Mouse (Mus musculus) kidney, embryonic 16.5 days (tissue): ENCODE results near the gene Ulk4. TPM values are rescaled to one million over a fixed set of nuclear protein-coding genes. Genes with fewer than 3 reads are reported as not detected.

Experiments used
- ATAC-seq: fragments of 200-750 bp; cut with Nextera tagmentation; 2 replicates; pipeline ENCODE4 v1.8.0; 2017; ENCODE audit warnings: moderate TSS enrichment; ENCODE audit not compliant: low FRiP score, low TSS enrichment
- H3K27ac ChIP-seq: fragments of 300-500 bp; sonication (generic); 2 replicates; pipeline ENCODE4 v1.5.1; 2014; ENCODE audit warnings: low read length
- H3K27me3 ChIP-seq: fragments of 300-500 bp; sonication (generic); 2 replicates; pipeline ENCODE4 v1.6.1; 2014; ENCODE audit warnings: low read length, control low read depth, mixed read lengths; ENCODE audit not compliant: insufficient read depth
- H3K36me3 ChIP-seq: fragments of 300-500 bp; sonication (generic); 2 replicates; pipeline ENCODE4 v1.6.1; 2014; ENCODE audit warnings: low read length, control low read depth, mixed read lengths; ENCODE audit not compliant: insufficient read depth
- H3K4me1 ChIP-seq: fragments of 300-500 bp; sonication (generic); 2 replicates; pipeline ENCODE4 v1.6.1; 2014; ENCODE audit warnings: low read length, control low read depth, mixed read lengths; ENCODE audit not compliant: insufficient read depth
- H3K4me2 ChIP-seq: fragments of 300-500 bp; sonication (generic); replicated peaks from 2 replicates; pipeline ENCODE4 v1.6.1; 2014; ENCODE audit warnings: low read depth, low read length
- H3K4me3 ChIP-seq: fragments of 300-500 bp; sonication (generic); 2 replicates; pipeline ENCODE4 v1.5.1; 2014; ENCODE audit warnings: mild to moderate bottlenecking, low read length
- H3K9ac ChIP-seq: fragments of 300-500 bp; sonication (generic); replicated peaks from 2 replicates; pipeline ENCODE4 v1.6.1; 2014; ENCODE audit warnings: low read length
- H3K9me3 ChIP-seq: fragments of 300-500 bp; sonication (generic); 2 replicates; pipeline ENCODE4 v1.6.1; 2016; ENCODE audit warnings: low read length, control low read depth
- WGBS: fragments of 180-500 bp; shearing (Covaris S2); extraction: QIAGEN DNeasy Blood & Tissue Kit; methylation state at CpG from one replicate; pipeline ENCODE4 v1.1.7; 2014; 5-methylcytosine and 5-hydroxymethylcytosine counted together
- polyA plus RNA-seq: library from polyadenylated mRNA; unstranded; fragments of >200 nt; fragmentation: Nextera tagmentation; extraction: Ambion mirVana; gene quantifications from 2 replicates; pipeline ENCODE4 v1.2.1, GENCODE M21; 2015

Gene Ulk4
- polyA plus RNA-seq, 1 experiment from 2014 or later, result 148 TPM

GRCm38 (mm10) chr9:120958051-120958450 lies 318.9 kb downstream of the Ulk4 start:
- no peak overlapping the region for H3K4me3 ChIP-seq
- H3K4me2 ChIP-seq, result no peak overlapping the region
- H3K27me3 ChIP-seq, result no peaks in the 10 kb centered on the region
- no peaks in the 10 kb centered on the region for H3K9me3 ChIP-seq
- no peak overlapping the region for H3K9ac ChIP-seq
- H3K36me3 ChIP-seq, result peaks cover 98% of the 10 kb centered on the region
- no peak overlapping the region for H3K27ac ChIP-seq
- no peak for ATAC-seq
- 87% methylated on average over 5 of the region's 5 CpGs for WGBS
- peaks cover 13% of the 10 kb centered on the region for H3K4me1 ChIP-seq

- Histone ChIP-seq H3K4me1 (peaks cover 3% of the 10 kb centered on the region; the same call in 1 of the 2 replicates), H3K27me3 (no peaks in the 10 kb centered on the region), H3K4me2 (no peak overlapping the region), H3K9me3 (no peaks in the 10 kb centered on the region), H3K4me3 (no peak overlapping the region), H3K27ac (no peak overlapping the region), H3K9ac (no peak overlapping the region), H3K36me3 (peaks cover 70% of the 10 kb centered on the region)
- ATAC-seq, result no peak
- WGBS, result 81% methylated on average over 3 of the region's 3 CpGs
These were observed 325.1 kb downstream of the Ulk4 start for GRCm38 (mm10) chr9:120951947-120952346.

GRCm38 (mm10) chr9:120950761-120951160 lies 326.2 kb downstream of the Ulk4 start:
- 87% methylated on average over 12 of the region's 12 CpGs for WGBS
- H3K9me3 ChIP-seq, result no peaks in the 10 kb centered on the region
- H3K4me3 ChIP-seq, result no peak overlapping the region
- H3K27me3 ChIP-seq, result no peaks in the 10 kb centered on the region
- no peak for ATAC-seq
- H3K4me2 ChIP-seq, result no peak overlapping the region
- H3K4me1 ChIP-seq, result peaks cover 5% of the 10 kb centered on the region; the same call in 1 of the 2 replicates
- H3K36me3 ChIP-seq, result peaks cover 58% of the 10 kb centered on the region
- H3K9ac ChIP-seq, result no peak overlapping the region
- H3K27ac ChIP-seq, result no peak overlapping the region

GRCm38 (mm10) chr9:120948832-120949231 lies 328.2 kb downstream of the Ulk4 start:
- Histone ChIP-seq H3K9me3 (no peaks in the 10 kb centered on the region), H3K4me1 (peaks cover 10% of the 10 kb centered on the region; the same call in 1 of the 2 replicates), H3K4me2 (no peak overlapping the region), H3K27ac (no peak overlapping the region), H3K9ac (no peak overlapping the region), H3K27me3 (no peaks in the 10 kb centered on the region), H3K36me3 (peaks cover 39% of the 10 kb centered on the region), H3K4me3 (no peak overlapping the region)
- WGBS, result 100% methylated on average over 1 of the region's 1 CpGs
- no peak for ATAC-seq

GRCm38 (mm10) chr9:120946131-120946530 lies 330.9 kb downstream of the Ulk4 start:
- no peak overlapping the region for H3K9ac ChIP-seq

GRCm38 (mm10) chr9:120944211-120944610 lies 332.8 kb downstream of the Ulk4 start:
- ATAC-seq, result no peak
- WGBS, result 68% methylated on average over 3 of the region's 3 CpGs
- Histone ChIP-seq H3K27ac (no peak overlapping the region), H3K4me3 (no peak overlapping the region), H3K9me3 (no peaks in the 10 kb centered on the region), H3K4me1 (peaks cover 36% of the 10 kb centered on the region), H3K9ac (no peak overlapping the region), H3K36me3 (no peaks in the 10 kb centered on the region), H3K27me3 (no peaks in the 10 kb centered on the region), H3K4me2 (no peak overlapping the region)

More at GRCm38 (mm10) chr9:120946131-120946530, 330.9 kb downstream of the Ulk4 start:
- Histone ChIP-seq H3K27ac (no peak overlapping the region), H3K27me3 (no peaks in the 10 kb centered on the region), H3K4me1 (peaks cover 18% of the 10 kb centered on the region; the same call in 1 of the 2 replicates), H3K36me3 (peaks cover 12% of the 10 kb centered on the region), H3K9me3 (no peaks in the 10 kb centered on the region), H3K4me2 (no peak overlapping the region), H3K4me3 (no peak overlapping the region)
- ATAC-seq, result no peak
- WGBS, result 76% methylated on average over 8 of the region's 8 CpGs

- Histone ChIP-seq H3K36me3 (no peaks in the 10 kb centered on the region), H3K9me3 (no peaks in the 10 kb centered on the region), H3K27me3 (no peaks in the 10 kb centered on the region), H3K4me2 (no peak overlapping the region), H3K27ac (no peak overlapping the region), H3K4me1 (peaks cover 40% of the 10 kb centered on the region), H3K4me3 (no peak overlapping the region), H3K9ac (no peak overlapping the region)
- ATAC-seq, result no peak
- 80% methylated on average over 1 of the region's 1 CpGs for WGBS
These were observed 333.2 kb downstream of the Ulk4 start for GRCm38 (mm10) chr9:120943757-120944156.

- H3K27ac ChIP-seq, result no peak overlapping the region
These were observed 336.1 kb downstream of the Ulk4 start for GRCm38 (mm10) chr9:120940858-120941257.

GRCm38 (mm10) chr9:120936351-120936750 lies 340.6 kb downstream of the Ulk4 start:
- H3K4me2 ChIP-seq, result peak overlapping the region; percentile 90
- H3K4me1 ChIP-seq, result peaks cover 59% of the 10 kb centered on the region
- 12% methylated on average over 8 of the region's 8 CpGs for WGBS
- H3K27me3 ChIP-seq, result no peaks in the 10 kb centered on the region
- H3K9me3 ChIP-seq, result no peaks in the 10 kb centered on the region
- peak overlapping the region; percentile 96 for H3K4me3 ChIP-seq
- no peak for ATAC-seq
- H3K36me3 ChIP-seq, result no peaks in the 10 kb centered on the region
- H3K9ac ChIP-seq, result peak overlapping the region; percentile 56
- H3K27ac ChIP-seq, result no peak overlapping the region

More at GRCm38 (mm10) chr9:120940858-120941257, 336.1 kb downstream of the Ulk4 start:
- no peaks in the 10 kb centered on the region for H3K9me3 ChIP-seq
- ATAC-seq, result no peak
- H3K4me1 ChIP-seq, result peaks cover 60% of the 10 kb centered on the region
- WGBS, result 83% methylated on average over 3 of the region's 3 CpGs
- no peak overlapping the region for H3K4me2 ChIP-seq
- H3K9ac ChIP-seq, result no peak overlapping the region
- no peaks in the 10 kb centered on the region for H3K27me3 ChIP-seq
- no peak overlapping the region for H3K4me3 ChIP-seq
- H3K36me3 ChIP-seq, result no peaks in the 10 kb centered on the region

GRCm38 (mm10) chr9:120935634-120935922 lies 341.4 kb downstream of the Ulk4 start:
- peak overlapping the region; percentile 96; the same call in 1 of the 2 replicates for H3K27ac ChIP-seq
- 6% methylated on average over 4 of the region's 4 CpGs for WGBS
- peak overlapping the region; percentile 90 for H3K4me2 ChIP-seq
- peak overlapping the region; percentile 98 for H3K9ac ChIP-seq
- no peak for ATAC-seq
- no peaks in the 10 kb centered on the region for H3K9me3 ChIP-seq
- peak overlapping the region; percentile 96 for H3K4me3 ChIP-seq
- H3K27me3 ChIP-seq, result no peaks in the 10 kb centered on the region
- H3K4me1 ChIP-seq, result peaks cover 52% of the 10 kb centered on the region
- no peaks in the 10 kb centered on the region for H3K36me3 ChIP-seq
